Mouse (Mus musculus): ENCODE measurements at regions not wholly inside any gene's neighbourhood (a gene's known extent, or its start where the extent isn't known, plus 50 kb on each side); places are given as distances from the start of the nearest gene placed in this dataset.

- DNase-seq (ENCODE audit: low spot score), result no peak
Observed at GRCm38 (mm10) chr17:84890871-84891599, 65.5 kb upstream of the Ppm1b start.

- no peak for DNase-seq (ENCODE audit: low spot score)
Observed at GRCm38 (mm10) chr17:84893273-84894033, 63.1 kb upstream of the Ppm1b start.

- DNase-seq (ENCODE audit: low spot score), result no peak
Observed at GRCm38 (mm10) chr17:84895526-84895925, 61.0 kb upstream of the Ppm1b start.

- DNase-seq (ENCODE audit: low spot score), result no peak
Observed at GRCm38 (mm10) chr17:84896572-84896971, 60.0 kb upstream of the Ppm1b start.

- no peak for DNase-seq (ENCODE audit: low spot score)
Observed at GRCm38 (mm10) chr17:84898407-84898806, 58.1 kb upstream of the Ppm1b start.

GRCm38 (mm10) chr17:84903625-84904337, 52.8 kb upstream of the Ppm1b start:
- DNase-seq (ENCODE audit: low spot score), result no peak

Data from retina, embryonic 14.5 days (tissue).